Mouse (Mus musculus): ENCODE results near the gene Tmem110.

- TF ChIP-seq POLR2A (IDR thresholded peaks at IDR 0.05; ENCODE audit: low read depth, low read length) (no peak), CTCF (IDR thresholded peaks at IDR 0.05; ENCODE audit: borderline replicate concordance, insufficient read depth, low read length) (no peak)
These were observed 91.1 kb downstream of the Tmem110 start for GRCm38 (mm10) chr14:30916516-30916915.
